Mouse (Mus musculus) mammary gland, adult 2 months (tissue): ENCODE results near the gene Gm12394. TPM values are rescaled to one million over a fixed set of nuclear protein-coding genes. Genes with fewer than 3 reads are reported as not detected.

Experiments
- polyA plus RNA-seq: library from polyadenylated mRNA; depleted of rRNA; stranded (reverse); fragments of >200 nt; gene quantifications from 2 replicates; pipeline ENCODE4 v1.2.3, GENCODE M21; 2012; ENCODE audit warnings: low replicate concordance; rRNA removed

Gm12394 gene
- polyA plus RNA-seq: not detected in 2 replicates

DNA sequence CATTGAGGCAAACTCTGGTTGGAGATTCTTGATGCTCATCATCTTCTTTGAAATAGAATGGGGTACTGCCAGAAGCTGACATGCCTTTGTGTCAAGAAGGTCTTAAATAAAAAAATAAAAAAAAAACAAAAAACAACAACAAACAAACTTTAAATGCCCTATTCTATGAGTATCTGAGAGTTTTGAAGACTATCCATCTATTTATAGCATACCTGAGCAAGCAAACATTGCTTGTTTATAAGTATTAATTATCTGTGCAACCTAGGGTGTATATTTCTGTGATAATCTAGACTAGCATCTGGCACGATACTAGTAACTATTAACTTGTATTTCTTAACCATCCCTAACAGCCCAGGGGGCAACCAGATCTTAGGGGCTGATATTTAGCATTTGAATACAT lies at the start of gene Gm12394:
Gene Gm12394, minus strand, starts transcription at position 101 of the 400 bp plus-strand sequence.

DNA sequence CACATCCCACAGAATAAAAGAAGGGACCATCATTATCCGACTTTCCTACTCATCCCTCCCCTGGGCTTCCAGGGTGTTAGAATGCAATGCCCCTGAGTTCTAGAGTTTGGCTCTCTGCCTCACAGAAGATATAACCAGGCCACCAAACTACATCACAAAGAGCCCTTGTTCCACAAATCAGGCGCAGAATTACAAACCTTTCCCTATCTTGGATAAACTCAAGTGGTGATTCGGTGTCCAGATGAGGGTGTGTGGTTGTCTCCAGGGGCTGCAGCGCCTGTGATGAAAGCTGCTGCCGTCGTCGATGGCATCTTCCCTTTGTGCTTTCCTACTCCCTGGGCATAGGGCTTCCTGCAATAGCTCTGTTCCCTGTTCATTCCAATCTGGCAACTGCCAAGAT lies 17.6 kb upstream of the Gm12394 start, which contains the start of gene Fam205c:
Gene Fam205c, minus strand, starts transcription at position 101 of the 400 bp plus-strand sequence.

DNA sequence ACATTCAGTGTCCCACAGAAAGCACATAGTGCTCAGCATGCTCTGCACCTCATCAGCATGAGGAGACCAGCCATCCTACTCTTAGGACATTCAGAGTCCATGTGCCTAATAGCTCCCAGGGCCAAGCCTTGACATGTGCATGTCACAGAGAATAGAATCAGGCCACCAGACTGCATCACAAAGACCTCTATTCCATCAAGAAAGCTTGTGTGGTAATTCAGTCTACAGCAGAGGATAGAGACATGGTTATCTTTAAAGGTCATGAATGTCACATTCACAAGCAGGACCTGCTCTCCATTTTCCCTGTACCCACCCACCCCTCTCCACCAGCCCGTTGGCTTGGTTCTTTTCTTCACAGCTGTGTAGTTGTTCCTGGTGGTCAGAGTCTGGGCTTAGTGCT lies 2.8 kb downstream of the Gm12394 start, which contains the start of gene Fam205a1:
Gene Fam205a1, minus strand, starts transcription at position 101 of the 400 bp plus-strand sequence.

DNA sequence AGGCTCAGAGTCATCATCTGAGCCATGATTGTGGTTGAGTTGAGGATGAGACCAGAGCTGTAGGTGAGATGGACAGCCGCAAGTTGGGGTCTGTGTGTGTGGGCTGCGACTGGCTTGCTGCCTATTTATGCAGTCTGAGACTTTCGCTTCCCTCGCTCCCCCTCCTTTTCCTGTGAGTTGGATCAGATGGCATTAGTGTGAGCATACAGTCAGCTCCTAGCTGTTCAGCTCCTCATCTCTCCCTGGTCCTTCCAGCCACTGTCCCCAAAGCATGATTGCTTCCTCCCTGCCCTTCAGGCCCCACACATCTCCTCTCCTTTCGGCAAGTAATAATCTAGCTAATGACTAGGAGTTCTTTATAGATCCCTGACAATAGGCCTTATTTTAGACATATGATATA lies 82.7 kb downstream of the Gm12394 start, which contains the start of gene Ccl21a:
Gene Ccl21a, minus strand, starts transcription at position 101 of the 400 bp plus-strand sequence.

DNA sequence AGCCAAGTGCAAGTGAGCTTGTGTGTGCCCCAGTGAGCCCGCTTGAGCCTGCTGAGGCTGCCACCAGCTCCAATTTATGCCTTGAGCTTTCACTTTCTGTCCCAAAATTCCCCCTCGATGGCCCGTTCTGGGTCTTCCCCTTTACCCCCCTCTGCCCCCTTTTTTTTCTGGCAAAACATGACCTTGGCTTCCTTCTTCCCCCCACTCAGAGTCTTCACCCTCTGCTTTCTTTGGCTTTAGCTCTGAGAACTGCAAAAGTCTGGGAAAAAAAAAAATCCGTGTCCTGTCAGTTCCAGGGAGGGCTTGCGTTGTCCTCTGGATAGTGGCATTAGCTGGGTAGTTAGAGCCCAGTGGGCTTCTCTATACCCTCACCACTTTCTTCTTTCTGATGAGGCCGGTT lies 100.1 kb downstream of the Gm12394 start, which contains the start of gene Ccl19:
Gene Ccl19, minus strand, starts transcription at position 101 of the 400 bp plus-strand sequence.

DNA sequence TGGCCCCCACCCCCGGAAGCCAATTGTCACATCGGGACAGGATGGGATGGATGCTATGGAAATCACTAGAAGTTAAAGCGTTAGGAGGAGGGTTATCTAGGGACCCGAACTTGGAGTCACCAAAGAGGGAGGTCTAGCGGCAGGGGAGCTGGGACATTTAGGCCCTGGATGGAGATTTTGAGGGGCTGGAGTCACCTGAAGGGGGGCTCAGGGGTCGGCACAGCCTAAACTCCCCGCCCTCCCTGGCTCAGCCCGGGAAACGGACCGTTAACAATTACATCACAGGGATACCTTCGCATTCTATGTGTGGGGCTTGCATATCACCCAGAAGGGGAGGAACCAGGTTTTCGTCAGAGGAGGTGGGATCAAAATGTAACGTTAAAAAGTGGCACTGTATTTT lies 121.3 kb downstream of the Gm12394 start, which contains the start of gene 4930578G10Rik:
Gene 4930578G10Rik, plus strand, starts transcription at position 301 of the 400 bp plus-strand sequence.

Other genes with a start within 250 kb of the Gm12394 start
- 2.5 TPM in 1 of 2 replicates, not detected in the other for gene Gm10591, start 244.6 kb downstream of the Gm12394 start, polyA plus RNA-seq
- gene Gm2564, start 227.1 kb downstream of the Gm12394 start, polyA plus RNA-seq: 31.8 and 49.0 TPM in 2 replicates
- not detected in 2 replicates for gene Ccl27b, start 201.5 kb downstream of the Gm12394 start, polyA plus RNA-seq
- gene Il11ra2, start 194.9 kb downstream of the Gm12394 start, polyA plus RNA-seq: 0.37 and 0.47 TPM in 2 replicates
- gene 4930578G10Rik, start 121.2 kb downstream of the Gm12394 start, polyA plus RNA-seq: not detected in 2 replicates
- 216 and 459 TPM in 2 replicates for gene Ccl19, start 100.2 kb downstream of the Gm12394 start, polyA plus RNA-seq
- gene Ccl21a, start 82.8 kb downstream of the Gm12394 start, polyA plus RNA-seq: 306 and 313 TPM in 2 replicates
- 0.03 TPM in 1 of 2 replicates, not detected in the other for gene Fam205a1, start 2.9 kb downstream of the Gm12394 start, polyA plus RNA-seq
- not detected in 2 replicates for gene Fam205c, start 17.5 kb upstream of the Gm12394 start, polyA plus RNA-seq
- 3.0 and 3.5 TPM in 2 replicates for gene Phf24, start 59.9 kb upstream of the Gm12394 start, polyA plus RNA-seq
- 9.8 and 16.5 TPM in 2 replicates for gene Dnajb5, start 93.0 kb upstream of the Gm12394 start, polyA plus RNA-seq
- not detected in 2 replicates for gene 1700022I11Rik, start 112.8 kb upstream of the Gm12394 start, polyA plus RNA-seq
- gene Vcp, start 143.7 kb upstream of the Gm12394 start, polyA plus RNA-seq: 117 and 213 TPM in 2 replicates
- 17.9 and 18.1 TPM in 2 replicates for gene Fancg, start 153.7 kb upstream of the Gm12394 start, polyA plus RNA-seq
- 21.0 and 26.6 TPM in 2 replicates for gene Pigo, start 169.0 kb upstream of the Gm12394 start, polyA plus RNA-seq
- 59.8 and 130 TPM in 2 replicates for gene Stoml2, start 174.9 kb upstream of the Gm12394 start, polyA plus RNA-seq
- 19.5 and 24.1 TPM in 2 replicates for gene Fam214b, start 189.4 kb upstream of the Gm12394 start, polyA plus RNA-seq
- gene Unc13b, start 202.2 kb upstream of the Gm12394 start, polyA plus RNA-seq: 7.1 and 9.2 TPM in 2 replicates